Mouse (Mus musculus): ENCODE results near the gene Gnb1.

GRCm38 (mm10) chr4:155497963-155498362 is 6.8 kb downstream of the Gnb1 start:
- no peak for TF ChIP-seq EP300 (IDR thresholded peaks at IDR 0.05; ENCODE audit: low read depth)
- TF ChIP-seq CTCF (IDR thresholded peaks at IDR 0.05; ENCODE audit: low read depth), result no peak

Data from liver, embryonic 14.5 days (tissue).